Mouse (Mus musculus): ENCODE results near the gene Zfhx3. TPM values are rescaled to one million over a fixed set of nuclear protein-coding genes. Genes with fewer than 3 reads are reported as not detected.

The Zfhx3 gene
- total RNA-seq, 2 experiments from 2014 or later, result 4.2 to 5.5 TPM

DNA sequence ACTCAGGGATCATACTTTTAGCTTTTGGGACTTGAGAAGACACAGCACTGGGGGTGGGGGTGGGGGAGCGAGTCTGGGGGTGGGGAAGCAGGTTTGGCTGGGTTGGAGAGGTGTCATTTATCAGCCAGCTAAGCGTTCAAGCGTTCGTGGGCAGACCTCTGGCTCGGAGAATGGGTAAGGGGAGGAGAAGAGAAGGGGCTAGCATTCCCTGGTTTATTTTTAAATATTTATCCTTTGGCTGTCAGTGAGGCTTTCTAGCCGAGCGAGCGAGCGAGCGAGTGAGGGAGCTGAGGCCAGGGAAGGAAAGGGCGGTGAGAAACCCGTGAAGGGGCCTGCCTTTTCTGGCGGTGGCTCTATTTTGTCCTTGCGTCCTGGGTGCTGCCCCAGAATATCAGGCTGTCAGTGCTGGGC, 769.6 kb downstream of the Zfhx3 start:
- no peak for DNase-seq (ENCODE audit: low spot score in 2 of 2)

DNA sequence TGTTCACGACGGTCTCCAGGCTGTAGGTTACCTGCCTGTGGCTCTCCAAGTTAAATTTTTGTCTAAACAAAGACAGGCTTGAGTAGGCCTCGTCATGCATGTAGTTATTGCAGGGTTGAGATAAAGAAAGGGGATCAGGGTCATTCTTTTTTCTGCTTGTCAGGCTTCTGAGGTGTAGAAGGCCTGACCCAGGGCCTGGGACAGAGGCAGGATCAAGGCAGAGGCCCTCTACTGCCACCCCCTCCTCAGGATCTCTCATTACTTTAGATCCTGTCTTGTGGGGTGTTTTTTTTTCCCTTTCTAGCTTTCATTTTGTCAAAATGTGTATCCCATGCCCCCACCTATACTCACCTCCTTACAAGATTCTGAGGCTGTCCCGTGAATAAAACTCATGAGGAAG, 770.2 kb downstream of the Zfhx3 start:
- no peak for DNase-seq (ENCODE audit: low spot score in 2 of 2)

DNA sequence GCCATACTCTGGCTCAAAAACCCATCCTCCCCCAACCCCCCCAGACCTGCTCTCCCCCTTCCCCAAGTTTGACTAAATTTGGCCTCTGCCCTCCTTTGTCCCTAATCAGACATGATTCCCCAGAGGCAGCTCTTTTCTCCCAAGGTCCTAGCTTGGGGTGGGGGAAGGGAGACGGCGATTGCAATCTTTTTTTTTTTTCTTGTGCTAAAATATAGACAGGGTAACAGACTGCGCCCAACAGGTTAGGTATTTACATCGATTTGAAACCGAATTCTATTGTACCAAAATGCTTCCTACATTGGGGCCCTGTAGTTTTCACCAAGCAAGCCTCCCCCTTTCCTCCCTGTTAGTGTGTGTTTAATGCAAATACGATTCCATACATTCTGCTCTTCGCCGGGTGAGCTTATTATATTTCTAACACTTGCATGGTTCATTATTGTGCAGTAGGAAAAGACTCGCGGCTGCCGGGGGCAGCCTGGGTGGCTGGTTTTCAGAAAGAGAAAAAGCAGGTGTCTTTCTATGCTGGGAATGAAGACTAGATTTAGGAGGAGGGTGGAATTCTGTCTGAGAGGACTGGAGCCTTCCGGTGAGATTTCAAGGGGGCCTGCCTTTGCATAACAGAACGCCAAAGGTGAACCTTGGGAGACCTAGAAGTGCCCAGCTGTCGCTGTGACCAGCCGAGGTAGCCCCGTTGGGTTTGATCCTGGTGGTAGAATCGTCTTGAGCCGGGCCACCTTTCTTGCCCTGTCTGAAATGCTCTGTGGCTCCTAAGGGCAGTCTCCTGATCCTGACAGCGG, 771.1 kb downstream of the Zfhx3 start:
- DNase-seq (ENCODE audit: low spot score in 2 of 2), result no peak

DNA sequence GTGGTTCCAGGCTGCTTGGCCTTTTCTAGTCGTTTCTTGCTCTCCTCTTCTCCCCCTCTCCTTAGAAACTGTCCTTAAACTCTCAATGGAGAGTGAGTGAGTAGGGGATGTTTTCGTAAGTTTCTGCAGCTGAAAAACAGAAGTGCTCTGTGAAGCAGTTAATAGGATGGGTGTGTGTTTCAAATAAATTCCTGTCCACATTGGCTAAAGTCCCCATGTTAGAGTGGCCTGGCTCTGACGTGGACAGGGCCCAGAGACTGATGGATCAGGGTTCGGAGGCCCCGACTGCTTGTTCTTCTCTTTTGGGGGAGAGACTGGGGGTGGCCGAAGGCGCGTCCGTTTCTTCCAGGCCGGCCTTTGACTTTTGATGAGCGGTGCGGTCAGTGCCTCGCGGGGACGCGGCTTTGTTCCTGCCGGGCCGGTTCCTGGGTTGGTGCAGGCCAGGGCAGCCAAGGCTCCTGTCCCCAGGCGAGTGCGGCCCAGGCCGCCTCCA, 771.7 kb downstream of the Zfhx3 start:
- DNase-seq (ENCODE audit: low spot score in 2 of 2), result no peak

DNA sequence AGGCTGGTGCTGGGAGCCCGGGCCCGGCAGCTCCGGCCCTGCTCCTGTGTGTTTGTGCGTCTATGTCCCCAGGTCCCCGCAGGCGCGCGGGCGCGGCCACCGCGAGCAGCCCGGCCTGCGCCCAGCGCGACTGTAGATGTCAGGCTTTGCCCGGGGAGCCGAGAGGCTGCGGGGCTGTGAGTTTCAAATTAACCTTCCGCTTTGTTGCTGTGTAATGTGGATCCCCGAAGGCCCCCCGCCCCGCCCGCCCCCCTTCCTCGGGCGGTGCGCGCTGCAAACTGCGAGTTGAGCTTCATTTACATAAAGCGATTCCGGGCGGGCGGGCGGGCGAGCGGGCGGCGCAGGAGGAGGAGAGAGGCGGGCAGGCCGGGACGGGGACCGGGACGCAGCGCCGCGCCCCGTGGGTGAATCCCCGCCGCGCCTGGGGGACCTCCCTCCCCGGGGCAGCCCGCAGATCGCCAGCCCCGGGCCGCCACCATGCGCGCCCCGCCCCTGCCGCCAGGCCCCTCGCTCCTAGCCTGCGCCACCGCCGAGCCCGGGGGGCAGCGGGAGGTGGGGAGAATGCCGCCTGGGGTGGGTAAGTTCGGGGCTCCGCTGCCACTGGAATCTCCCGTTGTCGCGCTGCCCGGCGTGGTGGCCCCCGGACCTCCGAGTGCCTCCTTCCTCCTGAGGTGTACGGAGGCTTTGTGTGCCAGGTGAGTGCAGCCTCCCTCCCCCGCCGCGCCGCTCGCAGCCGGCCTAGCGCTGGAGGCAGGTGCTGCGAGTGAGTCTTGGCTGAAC, 772.4 kb downstream of the Zfhx3 start:
- peak in 1 of 2 experiments; percentile 32 for DNase-seq (ENCODE audit: low spot score in 2 of 2)

DNA sequence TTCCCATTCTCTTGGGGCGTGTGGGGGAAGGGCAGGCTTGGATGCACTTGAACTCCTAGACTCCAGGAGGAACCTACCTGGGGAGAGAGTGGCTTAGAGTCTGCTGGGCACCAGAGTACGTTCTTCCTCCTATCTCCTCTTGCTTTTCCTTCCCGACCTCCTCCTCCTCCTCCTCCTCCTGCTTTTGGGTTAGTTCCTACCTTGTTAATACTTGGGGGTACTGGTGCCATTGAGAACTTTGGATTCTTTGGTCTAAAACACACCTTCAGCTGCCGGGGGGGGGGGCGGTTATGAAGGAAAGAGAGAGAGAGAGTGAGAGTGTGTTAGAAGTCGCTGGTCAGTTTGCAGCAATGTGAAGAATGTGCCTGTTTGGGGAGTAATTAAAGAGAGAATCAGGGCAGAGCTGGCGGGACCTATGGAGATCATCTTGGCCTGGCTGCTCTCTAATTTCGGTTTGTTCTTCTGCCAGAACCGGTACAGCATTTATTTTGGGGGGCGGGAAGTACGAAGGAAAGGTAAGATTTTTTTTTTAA, 773.0 kb downstream of the Zfhx3 start:
- no peak for DNase-seq (ENCODE audit: low spot score in 2 of 2)

DNA sequence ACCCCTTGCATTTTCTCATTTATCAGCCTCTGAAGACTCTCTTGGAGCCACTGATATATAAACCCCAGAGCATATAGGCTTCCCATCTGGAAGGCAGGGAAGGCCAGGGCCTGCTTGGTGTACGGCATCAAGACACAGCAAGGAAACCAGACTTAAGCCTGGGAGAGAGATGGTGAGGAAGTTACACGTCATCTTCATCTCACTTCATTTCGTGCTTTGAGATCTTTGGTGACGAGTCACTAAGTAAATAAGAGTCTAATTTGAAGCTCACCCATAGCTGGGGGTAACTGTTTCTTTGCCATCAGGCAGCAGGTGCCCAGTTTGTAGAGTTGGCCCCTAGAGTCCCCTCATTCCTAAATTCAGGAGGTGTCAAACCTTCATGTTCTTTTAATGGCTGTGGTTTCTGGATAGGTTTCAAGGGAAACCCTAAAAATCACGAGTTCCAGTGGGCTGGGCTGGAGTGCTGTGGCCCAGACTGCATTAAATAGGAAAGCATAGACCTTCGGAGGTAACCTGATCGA, 773.9 kb downstream of the Zfhx3 start:
- no peak for DNase-seq (ENCODE audit: low spot score in 2 of 2)

DNA sequence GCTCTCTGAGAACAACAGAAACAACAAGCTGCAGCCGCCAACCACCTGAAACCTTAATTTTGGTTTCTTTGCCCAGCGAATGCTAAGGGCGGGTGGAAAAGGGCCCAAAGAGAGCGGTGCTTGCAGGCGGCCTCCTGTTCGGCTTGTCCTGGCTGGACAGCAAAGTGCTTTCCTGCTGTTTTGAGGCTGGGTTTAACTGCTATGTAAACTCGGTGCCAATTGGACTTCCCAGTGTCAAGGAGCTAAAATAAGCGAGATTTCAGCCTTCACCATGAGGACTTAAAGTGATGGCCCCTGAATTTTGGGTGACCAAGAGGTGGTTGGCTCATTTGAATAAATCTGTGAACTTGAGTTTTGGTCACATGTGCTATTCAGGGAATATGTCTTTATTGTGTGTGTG, 775.1 kb downstream of the Zfhx3 start:
- DNase-seq (ENCODE audit: low spot score in 2 of 2), result no peak

DNA sequence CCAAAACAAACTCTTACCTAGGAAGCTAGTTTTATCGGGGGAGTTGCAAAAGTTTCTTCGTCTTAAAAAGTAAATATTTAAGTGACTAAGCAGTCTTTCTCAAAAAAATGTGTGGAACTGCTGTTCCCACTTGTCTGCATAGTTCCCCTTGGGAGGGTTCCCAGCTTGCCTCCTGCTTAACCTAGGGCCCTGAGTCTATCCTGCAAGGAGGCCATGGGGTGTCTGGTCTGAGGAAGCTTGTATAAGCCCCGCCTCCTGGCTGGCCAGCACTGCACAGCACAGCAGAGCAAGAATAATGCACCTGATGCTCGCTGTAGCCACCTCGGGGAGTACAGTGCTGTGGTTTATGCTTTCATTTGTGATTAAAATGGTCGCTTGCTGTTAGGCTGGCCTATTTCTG, 775.6 kb downstream of the Zfhx3 start:
- DNase-seq (ENCODE audit: low spot score in 2 of 2), result no peak

DNA sequence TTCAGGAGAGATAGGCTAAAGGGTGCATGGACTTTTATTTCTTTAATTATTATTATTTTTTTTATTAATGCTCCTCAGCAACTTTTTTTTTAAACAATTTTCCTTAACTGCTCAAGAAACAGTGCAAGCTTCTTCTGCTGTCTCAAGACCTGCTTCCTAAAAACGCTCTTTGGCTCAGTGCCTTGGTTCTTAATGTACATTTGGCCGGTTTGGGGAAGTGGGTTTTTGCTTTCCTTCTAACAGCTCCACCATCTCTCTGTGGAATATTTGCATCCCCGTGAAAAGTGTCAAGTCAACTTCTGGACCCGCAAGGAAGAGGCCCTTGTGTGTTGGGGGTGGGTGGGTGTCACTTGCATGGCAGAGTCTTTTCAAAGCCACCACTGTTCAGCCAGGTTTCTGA, 778.4 kb downstream of the Zfhx3 start:
- DNase-seq (ENCODE audit: low spot score in 2 of 2), result no peak

DNA sequence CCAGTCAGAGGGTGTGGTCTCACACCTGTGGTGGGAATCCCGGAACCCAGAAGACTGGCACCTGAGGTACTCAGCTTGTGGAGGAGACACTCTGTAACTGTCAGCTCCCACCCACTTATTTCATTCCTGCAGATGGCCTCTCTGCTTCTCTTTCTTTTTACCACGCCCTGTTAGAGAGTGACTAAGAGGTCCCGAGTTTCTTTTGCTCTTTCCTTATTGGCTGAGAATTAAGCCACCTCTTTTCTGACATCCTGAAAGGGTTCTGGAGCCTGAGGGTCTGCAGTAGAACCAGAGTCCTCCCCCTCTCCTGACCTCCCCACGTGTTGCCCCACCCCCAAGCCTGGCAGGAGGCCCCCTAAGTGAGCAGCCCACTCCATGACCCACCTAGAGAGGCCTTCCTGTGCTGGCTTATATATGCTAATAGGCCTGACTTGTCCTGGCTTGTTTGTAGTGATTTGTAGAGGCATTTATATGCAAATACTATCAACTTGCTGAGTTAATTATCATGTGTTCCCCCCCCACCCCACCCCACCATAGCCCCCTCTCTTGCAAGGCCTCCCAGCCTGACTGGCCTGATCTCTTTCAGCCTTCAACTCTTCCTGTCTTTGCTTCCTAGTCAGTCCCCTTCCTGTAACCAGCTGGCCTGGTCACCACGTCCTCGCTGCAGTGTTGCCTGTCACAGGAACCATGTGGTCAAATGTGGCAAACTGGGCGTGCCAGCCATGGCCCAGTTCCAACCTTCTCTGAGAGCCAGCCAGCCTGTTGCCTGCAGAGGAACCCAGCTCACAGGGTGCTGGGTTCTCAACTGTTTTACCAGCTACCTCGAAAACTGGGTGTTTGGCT, 780.4 kb downstream of the Zfhx3 start:
- DNase-seq (ENCODE audit: low spot score in 2 of 2), result peak in 1 of 2 experiments; percentile 30

DNA sequence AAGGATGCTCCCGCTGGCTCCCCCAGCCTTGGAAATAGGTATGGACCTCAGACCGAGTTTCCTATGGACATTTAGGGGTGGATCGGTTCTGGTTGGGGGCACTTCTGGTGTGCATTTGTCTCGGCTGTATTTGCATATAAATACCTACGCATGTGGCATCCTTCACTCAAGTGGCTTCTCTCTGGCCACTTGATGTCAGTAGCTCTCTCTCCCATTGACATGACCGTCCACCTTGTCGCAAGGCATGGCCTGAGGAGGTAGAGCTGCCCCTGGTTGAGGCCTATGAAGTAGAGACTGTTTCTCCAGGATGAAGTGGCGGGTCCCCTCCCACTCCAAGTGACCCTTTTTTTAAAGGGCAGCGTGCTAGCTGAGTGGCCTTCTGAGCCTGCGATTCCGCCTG, 781.2 kb downstream of the Zfhx3 start:
- no peak for DNase-seq (ENCODE audit: low spot score in 2 of 2)

DNA sequence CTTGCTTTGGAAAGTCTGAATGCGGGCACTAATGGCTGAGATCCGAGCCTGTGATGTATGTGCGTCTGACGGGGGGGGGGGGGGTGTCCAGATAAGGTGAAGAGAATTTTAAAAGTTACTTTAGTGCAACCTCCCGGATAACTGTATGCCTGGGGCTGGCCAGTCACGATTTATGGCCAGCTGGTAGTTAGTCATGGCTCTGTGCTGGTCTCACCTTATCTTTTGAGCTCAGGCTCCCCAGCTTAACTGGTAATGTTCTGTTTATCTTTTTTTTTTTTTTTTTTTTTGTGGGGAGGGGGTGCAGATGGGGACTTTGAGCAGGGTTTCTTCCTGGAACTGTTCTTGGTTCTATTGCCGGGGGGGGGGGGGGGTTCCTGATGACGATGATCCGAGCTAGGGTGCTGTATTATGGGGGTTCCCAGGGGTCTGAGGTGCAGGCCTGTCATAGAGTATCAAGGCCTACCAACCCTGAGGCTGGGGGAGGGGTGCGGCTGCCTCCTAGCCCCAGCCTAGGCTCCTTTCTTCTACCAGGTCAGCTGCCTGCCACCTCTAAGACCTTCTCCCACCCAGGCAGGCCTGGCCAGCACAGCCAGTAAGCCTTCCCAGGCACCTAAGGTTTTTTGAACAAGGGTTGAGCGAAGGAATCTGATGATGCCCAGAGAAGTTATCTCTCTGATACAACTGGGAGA, 782.5 kb downstream of the Zfhx3 start:
- DNase-seq (ENCODE audit: low spot score in 2 of 2), result no peak

DNA sequence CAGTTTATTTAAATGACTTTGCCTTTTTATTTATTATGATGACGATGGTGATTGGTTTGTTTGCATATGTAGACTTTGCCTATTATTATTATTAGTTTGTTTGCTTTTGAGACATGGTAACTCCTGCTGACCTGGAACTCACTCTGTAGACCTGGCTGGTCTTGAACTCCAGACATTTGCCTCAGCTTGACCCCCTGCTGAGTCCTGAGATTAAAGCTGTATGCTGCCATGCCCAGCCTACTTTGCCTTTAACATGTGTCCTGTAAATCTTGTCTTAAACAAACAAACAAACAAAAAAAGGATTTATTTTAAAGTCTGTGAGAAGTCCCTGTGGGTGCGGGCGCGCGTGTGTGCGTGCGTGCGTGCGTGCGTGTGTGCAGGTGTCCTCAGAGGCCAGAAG, 783.2 kb downstream of the Zfhx3 start:
- no peak for DNase-seq (ENCODE audit: low spot score in 2 of 2)

DNA sequence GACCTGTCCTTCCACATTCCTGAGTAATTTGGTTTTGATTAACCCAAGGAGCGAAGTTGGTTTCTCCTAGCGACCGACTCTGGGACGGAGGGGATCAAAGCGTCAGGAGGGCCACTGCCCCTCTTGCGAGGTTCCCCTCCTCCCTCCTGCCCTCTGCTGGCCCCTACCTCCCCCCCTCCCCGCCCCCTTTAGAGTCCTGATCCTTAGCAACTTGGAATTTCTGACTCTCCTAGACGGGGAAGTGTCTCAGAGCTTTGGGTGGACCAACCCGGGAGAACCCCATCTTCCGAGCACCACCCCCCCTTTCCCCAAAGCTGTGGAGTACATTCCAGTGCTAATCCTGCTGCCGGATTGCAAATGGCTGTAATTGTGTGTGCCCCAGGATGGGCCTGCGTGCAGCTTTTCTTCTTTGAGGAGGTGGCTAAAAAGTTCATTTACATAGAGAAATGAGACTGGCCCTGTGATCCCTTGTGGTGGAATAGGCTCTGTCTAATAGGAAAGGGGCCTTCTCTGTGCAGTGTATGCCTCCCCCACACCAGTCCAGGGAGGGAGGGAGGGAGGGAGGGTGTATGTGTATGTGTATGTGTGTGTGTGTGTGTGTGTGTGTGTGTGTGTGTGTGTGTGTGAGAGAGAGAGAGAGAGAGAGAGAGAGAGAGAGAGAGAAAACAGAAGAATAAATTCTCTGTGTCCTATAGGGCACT, 784.2 kb downstream of the Zfhx3 start:
- DNase-seq (ENCODE audit: low spot score in 2 of 2), result no peak

DNA sequence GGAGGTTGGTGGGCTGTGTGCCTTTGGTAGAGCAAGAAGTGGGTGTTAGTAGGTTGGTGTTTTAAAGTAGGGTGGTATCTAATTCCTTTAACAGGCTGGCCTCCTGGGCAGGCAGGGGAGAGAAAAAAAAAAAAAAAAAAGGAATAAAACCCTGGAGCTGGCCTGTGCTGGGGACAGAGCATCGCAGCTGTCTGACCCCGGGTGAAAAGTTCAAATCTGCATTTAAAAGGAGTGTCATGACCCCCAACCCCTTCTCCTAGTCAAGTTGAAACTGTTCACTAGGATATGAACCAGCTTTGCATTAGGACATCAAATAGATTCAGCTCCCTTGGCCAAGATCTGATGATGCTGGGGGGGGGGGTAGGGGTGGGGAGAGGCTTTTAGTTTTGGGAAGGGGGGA, 786.7 kb downstream of the Zfhx3 start:
- no peak for DNase-seq (ENCODE audit: low spot score in 2 of 2)

DNA sequence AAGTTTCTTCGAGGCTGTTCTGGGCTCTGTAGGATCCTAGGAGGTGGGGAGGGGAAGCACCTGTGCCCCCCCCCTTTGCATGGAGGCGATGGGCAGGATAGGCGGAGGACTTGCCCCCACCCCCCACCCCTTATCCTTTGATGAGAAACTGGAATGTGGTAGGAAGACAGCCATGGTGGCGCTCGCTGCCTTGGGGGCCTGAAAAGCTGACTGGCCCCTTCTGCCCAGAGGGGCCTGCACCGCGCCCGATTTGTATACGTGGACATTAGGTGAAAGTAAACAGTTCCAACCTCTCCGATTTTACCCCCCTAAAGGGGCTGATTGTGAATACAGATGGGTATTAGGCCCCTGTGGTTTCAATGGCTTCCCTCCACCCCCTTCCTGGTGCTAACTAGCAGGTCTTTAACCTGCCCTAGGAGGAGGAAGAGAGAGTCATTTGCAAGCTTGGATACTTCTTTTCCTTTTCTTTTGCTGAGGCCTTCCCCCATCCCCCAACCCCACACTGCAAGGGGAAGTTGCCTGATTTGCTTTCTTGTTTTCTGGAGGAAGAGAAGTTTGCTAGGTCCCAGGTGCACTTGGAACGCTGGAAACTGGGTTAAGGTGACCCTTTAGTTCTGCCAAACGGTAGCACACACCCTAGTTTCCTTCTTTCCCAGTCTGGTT, 787.4 kb downstream of the Zfhx3 start:
- no peak for DNase-seq (ENCODE audit: low spot score in 2 of 2)

DNA sequence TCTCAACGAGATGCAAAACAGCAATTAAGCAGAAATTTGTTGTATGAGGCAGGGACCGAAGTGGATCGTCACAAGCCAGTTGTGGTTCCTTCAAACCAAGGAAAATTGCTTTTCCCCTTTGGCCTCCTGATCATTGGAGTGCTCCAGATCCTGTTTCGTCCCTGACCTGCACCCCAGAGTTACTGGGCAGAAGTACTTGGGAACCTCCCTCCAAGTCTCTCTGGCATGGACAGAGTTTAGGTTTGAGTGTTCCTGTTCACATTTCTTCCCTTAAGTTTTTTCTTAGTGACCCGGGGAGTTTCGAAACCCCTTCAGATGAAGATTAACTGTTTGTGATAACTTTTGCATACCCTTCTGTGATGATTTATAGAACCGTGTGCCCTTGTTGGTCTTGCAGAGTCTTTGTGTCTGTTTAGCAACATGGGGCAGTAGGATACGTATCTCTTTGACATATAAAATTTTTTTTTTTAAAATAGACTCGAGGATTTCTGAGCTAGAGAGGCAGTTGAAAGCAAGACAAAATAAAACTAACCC, 788.5 kb downstream of the Zfhx3 start:
- no peak for DNase-seq (ENCODE audit: low spot score in 2 of 2)

DNA sequence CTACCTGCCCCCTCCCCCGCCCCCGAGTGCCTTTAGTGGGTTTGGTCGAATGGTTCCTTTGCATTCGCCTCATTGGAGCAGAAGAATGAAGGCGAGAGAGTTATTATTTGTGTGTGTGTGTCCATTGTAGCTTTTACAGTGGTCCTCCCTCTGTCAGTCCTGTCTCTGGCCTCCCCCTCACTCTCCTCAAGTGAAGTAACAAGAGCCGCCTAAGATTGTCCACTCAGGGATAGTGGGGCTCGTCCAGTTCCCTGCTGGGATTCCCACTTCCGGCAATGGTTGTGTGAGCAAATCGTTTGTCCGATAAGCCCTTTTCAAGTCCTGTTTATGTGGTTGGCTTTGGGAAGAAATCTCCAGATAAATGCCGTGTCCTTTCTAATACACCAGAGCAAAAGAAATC, 790.1 kb downstream of the Zfhx3 start:
- DNase-seq (ENCODE audit: low spot score in 2 of 2), result no peak
